Mouse (Mus musculus) ES-Bruce4 (cell line): ENCODE measurements around the gene Ensa. TPM values are rescaled to one million over a fixed set of nuclear protein-coding genes. Genes with fewer than 3 reads are reported as not detected.

Experiments used
- H3K27ac ChIP-seq: 2 replicates; pipeline ENCODE4 v1.5.1; 2012; ENCODE audit warnings: low read length, inconsistent platforms; ENCODE audit not compliant: insufficient read depth
- H3K27me3 ChIP-seq: 2 replicates; pipeline ENCODE4 v1.6.1; 2012; ENCODE audit warnings: mild to moderate bottlenecking, low read length, inconsistent platforms; ENCODE audit not compliant: control insufficient read depth, poor library complexity, insufficient read depth, severe bottlenecking
- H3K36me3 ChIP-seq: 2 replicates; pipeline ENCODE4 v1.6.1; 2012; ENCODE audit warnings: inconsistent platforms, mild to moderate bottlenecking, low read length, moderate library complexity; ENCODE audit not compliant: control insufficient read depth, poor library complexity, insufficient read depth, severe bottlenecking
- H3K4me1 ChIP-seq: one replicate; pipeline ENCODE4 v1.8.1; 2011; ENCODE audit warnings: low read length; ENCODE audit not compliant: control insufficient read depth, insufficient read depth
- H3K4me3 ChIP-seq: 2 replicates; pipeline ENCODE4 v1.5.1; 2011; ENCODE audit warnings: low read depth, mild to moderate bottlenecking, low read length
- H3K9ac ChIP-seq: 2 replicates; pipeline ENCODE4 v1.6.1; 2012; ENCODE audit warnings: low read depth, mild to moderate bottlenecking, inconsistent platforms; ENCODE audit not compliant: poor library complexity, severe bottlenecking
- H3K9me3 ChIP-seq: replicated peaks from 2 replicates; pipeline ENCODE4 v1.6.1; 2012; ENCODE audit warnings: mild to moderate bottlenecking, low read length, inconsistent platforms; ENCODE audit not compliant: control insufficient read depth, poor library complexity, insufficient read depth, severe bottlenecking
- CTCF ChIP-seq: IDR thresholded peaks from one replicate; pipeline ENCODE4 v1.8.1; 2011; ENCODE audit warnings: low read depth, low read length
- EP300 ChIP-seq: IDR thresholded peaks from 2 replicates; pipeline ENCODE4 v1.6.1; 2011; ENCODE audit warnings: low read depth, low read length; ENCODE audit not compliant: insufficient read depth
- POLR2A ChIP-seq: IDR thresholded peaks from one replicate; pipeline ENCODE4 v1.8.1; 2011; ENCODE audit warnings: low read length; ENCODE audit not compliant: insufficient read depth
- polyA plus RNA-seq: library from polyadenylated mRNA; stranded (reverse); fragments of >200 nt; gene quantifications from 2 replicates; pipeline ENCODE4 v1.2.4, GENCODE M21; 2011; ENCODE audit warnings: low read depth; ENCODE audit not compliant: missing spikeins, insufficient read depth, insufficient read length

Ensa gene
- polyA plus RNA-seq = 67.4 and 68.5 TPM in 2 replicates

DNA sequence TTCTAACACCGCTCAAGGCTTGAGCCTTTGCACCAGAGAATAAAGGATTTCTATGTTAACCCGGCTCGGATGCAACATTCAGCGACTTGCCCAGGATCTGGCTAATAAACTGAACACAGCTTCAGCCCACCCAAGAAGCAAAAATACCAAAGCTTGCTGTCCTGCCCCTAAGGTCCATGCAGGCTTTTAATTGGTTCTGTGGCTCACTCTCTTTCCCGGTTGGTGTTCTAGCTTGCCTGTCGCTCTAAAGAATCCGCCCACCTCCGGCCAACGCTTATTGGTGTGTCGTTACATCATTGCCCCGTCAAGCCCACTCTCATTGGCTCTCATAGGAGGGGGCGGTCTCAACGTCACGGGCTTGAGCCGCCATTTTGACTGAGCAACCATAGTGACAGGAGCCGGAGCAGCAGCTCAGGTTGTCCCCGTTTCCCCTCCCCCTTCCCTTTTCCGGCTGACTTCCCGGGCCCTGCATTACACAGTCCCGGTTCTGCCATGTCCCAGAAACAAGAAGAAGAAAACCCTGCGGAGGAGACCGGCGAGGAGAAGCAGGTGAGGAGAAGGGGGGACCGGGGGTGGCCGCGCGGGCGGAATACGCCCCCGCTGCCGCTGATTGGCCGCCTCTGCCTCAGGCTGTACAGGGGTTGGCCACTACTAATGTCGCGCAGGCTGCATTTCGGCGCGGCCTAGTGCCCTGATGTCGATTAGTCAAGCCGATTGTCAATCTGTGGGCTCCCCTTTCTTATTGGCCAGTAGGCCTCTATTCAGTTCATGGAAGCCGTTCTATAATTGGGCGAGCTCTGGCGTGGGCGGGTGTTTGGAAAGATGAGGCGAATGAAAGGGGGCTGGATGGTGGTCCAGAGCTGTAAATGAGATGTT lies at the start of gene Ensa:
Gene Ensa (plus strand): TSS at position 366 of the 876 bp plus-strand sequence.
- peak within 1 kb of the TSS; percentile 95 for H3K4me3 ChIP-seq
- peak within 1 kb of the TSS; percentile 91 for H3K9ac ChIP-seq
- H3K36me3 ChIP-seq = peaks cover 28% of the 10 kb centered on the region
- H3K9me3 ChIP-seq = no peaks in the 10 kb centered on the region
- H3K4me1 ChIP-seq = peaks cover 6% of the 10 kb centered on the region
- TF ChIP-seq POLR2A (peak; percentile 93), CTCF (no peak)
- peak within 1 kb of the TSS; percentile 82 for H3K27ac ChIP-seq
- H3K27me3 ChIP-seq = no peaks in the 10 kb centered on the region

GRCm38 (mm10) chr3:95587754-95588603 lies 36.8 kb upstream of the Ensa start:
- peaks cover 2% of the 10 kb centered on the region for H3K36me3 ChIP-seq
- H3K4me1 ChIP-seq = no peaks in the 10 kb centered on the region
- peak overlapping the region; percentile 43 for H3K4me3 ChIP-seq
- peak overlapping the region; percentile 48; the same call in 1 of the 2 replicates for H3K27ac ChIP-seq
- peak overlapping the region; percentile 76 for H3K9ac ChIP-seq
- TF ChIP-seq EP300 = no peak
- no peak for TF ChIP-seq CTCF
- TF ChIP-seq POLR2A = no peak
- no peaks in the 10 kb centered on the region for H3K27me3 ChIP-seq
- H3K9me3 ChIP-seq = no peaks in the 10 kb centered on the region

DNA sequence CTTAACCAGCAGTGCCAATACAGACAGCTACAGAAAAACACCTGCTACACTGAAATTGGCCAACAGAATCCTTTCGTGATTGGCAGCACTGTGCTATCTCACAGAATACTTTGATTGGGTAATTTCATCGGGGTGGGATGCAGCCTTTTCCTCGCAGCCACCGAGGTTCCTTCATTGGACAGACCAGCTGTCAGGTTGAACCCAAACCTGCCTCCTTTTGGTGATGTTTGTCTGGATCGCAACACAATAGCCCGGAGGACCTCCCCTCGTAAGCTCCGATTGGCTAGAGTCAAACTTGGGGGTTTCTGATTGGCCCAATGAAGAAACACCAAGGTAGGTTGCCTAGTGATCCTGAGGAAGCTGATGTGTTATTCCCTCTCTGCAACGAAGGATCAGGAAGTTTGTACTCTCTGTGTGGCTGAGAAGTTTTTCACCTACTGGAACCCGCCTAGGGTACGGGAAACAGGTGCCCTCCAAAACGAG lies 36.1 kb upstream of the Ensa start, which contains the start of gene Golph3l:
Gene Golph3l (plus strand): TSS at position 331 of the 483 bp plus-strand sequence.
- TF ChIP-seq POLR2A = no peak
- no peak for TF ChIP-seq EP300
- TF ChIP-seq CTCF = no peak

DNA sequence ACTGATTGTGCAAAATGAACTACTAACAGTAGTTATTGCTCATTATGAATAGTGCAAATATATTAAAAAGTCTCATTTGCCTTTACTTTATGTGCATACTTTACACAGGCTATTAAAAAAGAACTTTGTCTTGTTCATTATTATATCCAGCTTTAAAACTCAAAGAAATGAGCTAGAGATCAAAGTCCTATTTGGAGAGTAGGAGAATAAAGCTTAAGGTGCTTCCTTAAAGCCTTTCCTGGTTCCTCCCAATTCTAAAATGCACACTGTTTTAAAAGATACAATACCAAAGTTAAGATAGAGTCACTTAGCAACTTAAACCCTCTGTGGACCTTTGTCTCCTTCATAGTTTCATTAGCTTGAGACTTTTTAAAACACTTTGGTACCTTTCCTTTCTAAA lies 26.1 kb upstream of the Ensa start:
- Histone ChIP-seq H3K27ac (no peak overlapping the region), H3K36me3 (peaks cover 5% of the 10 kb centered on the region), H3K27me3 (no peaks in the 10 kb centered on the region), H3K4me3 (no peak overlapping the region), H3K9me3 (no peaks in the 10 kb centered on the region), H3K4me1 (no peaks in the 10 kb centered on the region), H3K9ac (no peak overlapping the region)
- TF ChIP-seq CTCF = no peak
- no peak for TF ChIP-seq EP300

More for the DNA sequence above, 36.1 kb upstream of the Ensa start, which contains the start of gene Golph3l:
- no peaks in the 10 kb centered on the region for H3K27me3 ChIP-seq
- H3K36me3 ChIP-seq = peaks cover 2% of the 10 kb centered on the region
- H3K9me3 ChIP-seq = no peaks in the 10 kb centered on the region
- no peaks in the 10 kb centered on the region for H3K4me1 ChIP-seq
- H3K27ac ChIP-seq = peak within 1 kb of the TSS; percentile 48; the same call in 1 of the 2 replicates
- peak within 1 kb of the TSS; percentile 98 for H3K4me3 ChIP-seq
- peak within 1 kb of the TSS; percentile 76 for H3K9ac ChIP-seq

GRCm38 (mm10) chr3:95601287-95601686 lies 23.5 kb upstream of the Ensa start:
- no peak overlapping the region for H3K4me3 ChIP-seq
- no peak overlapping the region for H3K27ac ChIP-seq
- H3K4me1 ChIP-seq = no peaks in the 10 kb centered on the region
- no peaks in the 10 kb centered on the region; the same call in 1 of the 2 replicates for H3K36me3 ChIP-seq
- H3K27me3 ChIP-seq = no peaks in the 10 kb centered on the region
- TF ChIP-seq EP300 (no peak), CTCF (no peak), POLR2A (no peak)
- no peaks in the 10 kb centered on the region for H3K9me3 ChIP-seq
- no peak overlapping the region for H3K9ac ChIP-seq

DNA sequence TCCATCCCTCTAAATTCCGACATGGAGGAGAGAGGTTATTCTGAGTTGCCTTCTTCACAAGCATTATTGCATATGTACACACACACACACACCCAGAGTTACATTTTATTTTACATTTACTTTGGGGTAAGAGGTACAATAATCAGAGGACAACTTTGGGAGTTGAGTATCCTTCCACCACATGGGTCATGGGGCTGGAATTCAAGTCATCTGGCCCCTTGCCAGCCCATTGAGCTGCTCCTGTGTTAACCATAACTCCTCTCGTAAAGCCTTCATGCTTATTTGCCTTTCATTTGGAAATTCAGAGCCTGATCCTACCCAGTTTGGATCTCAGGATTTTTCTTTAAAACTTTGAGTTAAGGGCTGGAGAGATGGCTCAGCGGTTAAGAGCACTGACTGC lies 18.7 kb upstream of the Ensa start:
- H3K27me3 ChIP-seq = no peaks in the 10 kb centered on the region
- no peaks in the 10 kb centered on the region for H3K4me1 ChIP-seq
- H3K4me3 ChIP-seq = no peak overlapping the region
- no peaks in the 10 kb centered on the region for H3K9me3 ChIP-seq
- H3K36me3 ChIP-seq = peaks cover 9% of the 10 kb centered on the region
- no peak for TF ChIP-seq CTCF
- TF ChIP-seq EP300 = no peak
- TF ChIP-seq POLR2A = no peak
- no peak overlapping the region for H3K27ac ChIP-seq
- no peak overlapping the region for H3K9ac ChIP-seq
